Mouse (Mus musculus) spleen, adult 2 months (tissue): ENCODE data around the gene Stk11.

Source experiments
- CTCF ChIP-seq: fragments of 200-500 bp; IDR thresholded peaks from 2 replicates; pipeline ENCODE4 v1.5.1; 2011; ENCODE audit warnings: mild to moderate bottlenecking, inconsistent platforms; ENCODE audit not compliant: insufficient read depth, insufficient read length, insufficient replicate concordance; ENCODE audit errors: extremely low read depth
- POLR2A ChIP-seq: fragments of 200-500 bp; IDR thresholded peaks from 2 replicates; pipeline ENCODE4 v1.6.1; 2011; ENCODE audit warnings: low read depth, low read length, inconsistent platforms

GRCm38 (mm10) chr10:80153713-80154112, 38.1 kb downstream of the Stk11 start:
- TF ChIP-seq CTCF (no peak), POLR2A (no peak)
